In genomic region chr9:37089894-37090652, GRCm38 (mm10) we compare ENCODE assay signal across 14 mouse cellular contexts. TPM values are rescaled to one million over a fixed set of nuclear protein-coding genes. Genes with fewer than 3 reads are reported as not detected.
DNase-seq lines count a peak whose midpoint lies in the region; ATAC-seq lines count a peak whose summit lies in the region.
"Had no signal": no experiment of that assay in that cellular context is flagged by ENCODE, and none has a peak within 500 bp of the region (broad histone marks: within the 10 kb centered on the region; RNA-seq: fewer than 3 reads in every experiment).

No protein-coding gene starts in this region.

- no peaks in the 10 kb centered on the region for H3K27me3 ChIP-seq in neural tube, embryonic 11.5 days (ENCODE audit: control insufficient read depth, insufficient read depth, low read length)
- H3K27me3 ChIP-seq: embryonic facial prominence, embryonic 13.5 days had no signal

- DNase-seq in neural tube, embryonic 11.5 days (ENCODE audit: low spot score) = peak; percentile 48
- DNase-seq in neural tube, embryonic 10.5 days (ENCODE audit: extremely low spot score, low spot score) = no peak
- DNase-seq in forelimb bud, embryonic 11.5 days (ENCODE audit: low read depth, low spot score) = peak; percentile 30
- DNase-seq in kidney, postnatal 14 days = peak; percentile 58
- no peak for DNase-seq in B cell, adult 2 months
- no peak for DNase-seq in ovary, adult 18-20 months (ENCODE audit: low spot score)
- no peak for DNase-seq in lung, postnatal 36 days
- DNase-seq: gastrocnemius, adult 2 months; layer of hippocampus, adult 9-11 months; liver; lung, postnatal 10 days had no signal

- H3K36me3 ChIP-seq in neural tube, embryonic 11.5 days (ENCODE audit: control insufficient read depth, insufficient read depth, low read length) = no peaks in the 10 kb centered on the region
- H3K36me3 ChIP-seq: embryonic facial prominence, embryonic 13.5 days had no signal

- peak; percentile 62 for ATAC-seq in neural tube, embryonic 11.5 days (ENCODE audit: insufficient read depth, low FRiP score, low TSS enrichment)
- ATAC-seq in erythroid progenitor cell, adult 5-6 weeks (replicated peaks; ENCODE audit: low FRiP score, poor library complexity, severe bottlenecking) = no peak

- H3K4me3 ChIP-seq in neural tube, embryonic 11.5 days (ENCODE audit: low read depth, low read length) = no peak overlapping the region
- H3K4me3 ChIP-seq: embryonic facial prominence, embryonic 13.5 days; gastrocnemius, adult 2 months had no signal

- H3K4me1 ChIP-seq in neural tube, embryonic 11.5 days (ENCODE audit: control insufficient read depth, insufficient read depth, low read length) = peaks cover 46% of the 10 kb centered on the region

- no peak overlapping the region for H3K27ac ChIP-seq in neural tube, embryonic 11.5 days (ENCODE audit: low read depth, low read length)
- H3K27ac ChIP-seq: embryonic facial prominence, embryonic 13.5 days; gastrocnemius, adult 2 months; stomach, postnatal 0 days had no signal

- H3K9me3 ChIP-seq in neural tube, embryonic 11.5 days (ENCODE audit: control insufficient read depth, low read length) = no peaks in the 10 kb centered on the region
- H3K9me3 ChIP-seq: embryonic facial prominence, embryonic 13.5 days had no signal

- H3K4me2 ChIP-seq in neural tube, embryonic 11.5 days (ENCODE audit: low read depth) = no peak overlapping the region
- H3K4me2 ChIP-seq: embryonic facial prominence, embryonic 13.5 days had no signal

- H3K9ac ChIP-seq in neural tube, embryonic 11.5 days (ENCODE audit: low read length) = no peak overlapping the region
- H3K9ac ChIP-seq: embryonic facial prominence, embryonic 13.5 days had no signal

- WGBS in neural tube, embryonic 11.5 days = 47% methylated on average over 6 of the region's 6 CpGs

RNA-seq across cellular contexts. Expression of gene Pknox2, which starts 57.1 kb away (rescaled TPM):
- 22.8 and 24.3 TPM in 2 replicates for polyA plus RNA-seq in neural tube, embryonic 11.5 days (2014; fragmentation: Nextera tagmentation; extraction: Ambion mirVana)
- not detected in 2 replicates for total RNA-seq in erythroid progenitor cell, adult 5-6 weeks (2015; ENCODE audit: low replicate concordance)
- 0.13 TPM in 1 of 2 replicates, not detected in the other for total RNA-seq in erythroid progenitor cell, adult 5-6 weeks (2017; ENCODE audit: low replicate concordance)

Comparison
In these comparisons a context has a peak if more than half of its experiments do, and no peak if none do; other contexts are left out.
1. DNase-seq: peak in neural tube, embryonic 11.5 days (single experiment), forelimb bud, embryonic 11.5 days (single experiment) and kidney, postnatal 14 days (single experiment); none in neural tube, embryonic 10.5 days (single experiment), B cell, adult 2 months (0 of 2), ovary, adult 18-20 months (single experiment) and lung, postnatal 36 days (single experiment).